Mouse (Mus musculus) thymus, postnatal 10 days (tissue): ENCODE results near the gene Hsd11b1.

Source experiments
- DNase-seq, 2 experiments: peaks; one replicate each; pipeline ENCODE4 v3.0.0; 2021; ENCODE audit warnings: low spot score in 2 of 2

The Hsd11b1 gene

DNA sequence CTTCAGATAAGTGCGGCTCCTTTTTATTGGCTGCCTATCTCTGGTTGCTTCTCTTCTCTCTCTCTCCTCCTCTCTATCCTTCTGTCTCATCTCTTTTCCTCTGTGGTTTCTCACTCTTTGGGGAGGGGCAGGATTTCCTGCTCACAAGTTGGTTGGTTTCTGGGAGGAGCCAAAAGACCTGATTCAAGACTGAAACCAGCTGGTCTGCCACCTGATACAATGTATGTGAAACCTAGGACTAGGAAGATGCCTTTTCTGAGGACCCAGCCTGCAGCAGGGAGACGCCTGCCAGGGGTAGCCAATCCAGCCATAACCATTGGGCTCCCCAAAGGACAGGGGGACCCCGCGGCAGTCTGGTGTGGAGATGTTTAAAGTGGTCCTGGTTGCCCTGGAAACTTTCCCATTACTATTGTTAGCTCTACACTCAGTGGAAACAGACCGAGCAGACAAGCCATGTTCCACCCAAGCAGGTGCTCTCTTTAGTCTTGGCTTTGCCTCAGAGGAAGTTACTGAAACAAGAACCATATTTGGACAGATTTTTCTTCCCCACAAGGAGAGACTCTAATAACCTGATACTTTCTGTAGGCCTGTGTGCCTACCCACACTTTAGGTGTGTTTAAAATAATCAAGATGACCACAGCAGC, at the start of gene Hsd11b1:
TSS of gene Hsd11b1 (minus strand) at position 121 of the 644 bp plus-strand sequence.
- peak; percentile 78 to 82 for DNase-seq

DNA sequence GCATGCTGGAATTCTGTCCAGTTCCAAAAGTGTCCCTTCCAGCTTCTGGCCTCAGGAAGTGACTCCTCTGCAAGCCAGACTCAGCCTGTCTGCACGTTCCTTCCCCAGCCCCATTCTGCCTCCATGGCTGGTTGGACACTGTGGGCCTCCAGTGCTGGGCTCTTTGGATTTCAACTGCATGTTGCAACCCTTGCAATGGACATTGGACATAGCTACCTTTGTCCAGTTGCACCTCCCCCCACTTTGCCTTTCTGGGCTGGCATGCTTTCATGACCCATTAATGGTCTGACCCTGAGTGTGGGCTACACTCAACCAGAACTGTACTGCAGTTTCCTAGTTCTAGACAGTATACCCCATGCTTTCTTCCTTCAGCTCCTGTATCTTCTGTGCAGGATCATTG, 47.7 kb upstream of the Hsd11b1 start:
- DNase-seq: no peak

DNA sequence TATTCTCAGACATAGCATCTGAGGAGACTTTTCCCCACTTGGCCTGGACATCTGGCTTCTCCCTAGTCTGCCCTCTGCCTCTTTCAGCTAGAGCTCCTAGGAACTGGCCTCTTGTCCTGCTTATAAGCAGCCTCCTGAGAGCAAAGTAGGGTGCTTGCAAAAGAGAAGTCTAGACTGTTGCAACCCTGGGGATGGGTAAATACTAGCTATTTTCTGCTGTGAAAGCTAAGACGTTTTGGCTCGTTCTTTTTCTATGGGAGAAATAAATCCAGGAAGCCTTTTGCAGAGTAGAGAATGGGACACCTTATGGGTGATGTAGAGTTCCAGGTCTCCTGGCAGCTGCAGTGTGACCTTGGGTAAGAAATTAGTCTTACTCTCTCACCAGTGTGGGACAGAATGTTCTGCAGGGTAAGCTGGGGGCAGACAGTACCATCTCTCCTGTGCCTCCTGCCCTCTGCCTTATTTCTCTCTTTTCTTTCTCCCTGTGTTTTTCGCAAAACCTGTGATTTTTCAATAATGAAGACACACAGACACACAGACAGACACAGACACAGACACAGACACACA, 46.7 kb upstream of the Hsd11b1 start:
- no peak for DNase-seq

DNA sequence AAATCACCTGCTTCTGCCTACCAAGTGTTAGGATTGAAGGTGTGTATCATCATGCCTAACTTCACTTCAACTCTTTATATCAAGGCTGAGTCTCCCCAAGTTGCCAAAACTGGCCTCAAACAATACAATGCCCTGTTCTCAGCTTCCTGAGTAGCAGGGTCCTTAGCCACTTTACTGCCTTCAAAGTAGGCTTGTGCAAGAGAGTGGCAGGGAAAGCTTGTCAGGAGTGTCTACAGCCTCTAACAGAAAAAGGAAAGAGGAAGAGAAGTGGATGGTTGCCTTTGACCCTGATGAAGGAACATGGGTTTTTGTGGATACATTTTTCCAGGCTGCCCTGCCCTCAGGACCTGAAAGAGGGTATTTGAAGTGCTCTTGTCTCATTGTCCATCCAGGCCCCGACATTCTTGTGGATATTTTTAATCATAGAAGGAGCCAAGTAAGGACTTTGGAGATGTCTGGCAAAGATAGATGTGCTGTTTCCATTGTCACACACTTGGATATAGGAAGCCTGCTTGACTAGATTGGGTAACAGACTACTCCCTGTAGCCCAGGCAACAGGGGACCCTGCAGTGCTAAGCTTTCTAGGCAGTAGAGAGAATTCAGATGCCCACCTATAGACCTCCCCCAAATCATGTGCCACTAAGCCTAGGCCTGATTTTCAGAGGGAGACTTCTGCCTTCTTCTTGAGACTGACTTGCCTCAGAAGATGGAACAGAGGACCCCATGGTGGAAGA, 46.1 kb upstream of the Hsd11b1 start:
- no peak for DNase-seq

DNA sequence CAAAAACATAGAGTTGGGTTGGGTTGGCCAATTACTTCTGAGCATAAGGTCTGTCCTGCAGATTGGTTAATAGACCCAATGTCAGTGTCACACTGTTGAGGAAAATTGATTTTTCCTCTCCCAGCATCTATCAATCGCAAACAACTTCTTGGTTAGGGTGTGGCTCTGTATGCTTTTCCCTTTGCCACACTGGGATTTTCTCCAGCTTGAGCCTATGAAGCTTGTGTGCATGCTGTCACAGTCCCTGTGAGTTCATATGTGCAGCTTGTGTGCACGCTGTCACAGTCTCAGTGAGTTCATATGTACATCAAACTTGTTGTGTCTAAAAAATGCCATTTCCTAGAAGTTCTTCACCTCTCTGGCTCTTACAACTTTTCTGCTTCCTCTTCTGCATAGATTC, 43.0 kb upstream of the Hsd11b1 start:
- DNase-seq: no peak

DNA sequence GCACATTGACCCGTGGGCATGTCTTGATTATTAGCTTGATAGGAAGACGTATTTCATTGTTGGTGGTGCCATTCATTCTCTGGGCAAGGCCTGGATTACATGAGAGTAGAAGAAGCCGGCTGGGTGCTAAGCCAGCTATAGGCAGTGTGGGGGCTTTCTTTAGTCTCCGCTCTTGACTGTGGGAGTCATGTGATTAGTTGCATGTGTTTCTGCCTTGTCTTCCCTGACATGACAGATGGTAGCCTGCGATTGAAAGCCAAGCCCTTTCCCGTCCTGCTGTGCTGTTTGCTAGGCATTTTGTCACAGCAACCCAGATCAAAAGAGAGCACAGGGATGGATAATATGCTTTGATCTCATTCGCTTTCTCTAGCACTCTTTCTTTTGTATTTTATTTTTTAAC, 41.5 kb upstream of the Hsd11b1 start:
- DNase-seq: no peak

DNA sequence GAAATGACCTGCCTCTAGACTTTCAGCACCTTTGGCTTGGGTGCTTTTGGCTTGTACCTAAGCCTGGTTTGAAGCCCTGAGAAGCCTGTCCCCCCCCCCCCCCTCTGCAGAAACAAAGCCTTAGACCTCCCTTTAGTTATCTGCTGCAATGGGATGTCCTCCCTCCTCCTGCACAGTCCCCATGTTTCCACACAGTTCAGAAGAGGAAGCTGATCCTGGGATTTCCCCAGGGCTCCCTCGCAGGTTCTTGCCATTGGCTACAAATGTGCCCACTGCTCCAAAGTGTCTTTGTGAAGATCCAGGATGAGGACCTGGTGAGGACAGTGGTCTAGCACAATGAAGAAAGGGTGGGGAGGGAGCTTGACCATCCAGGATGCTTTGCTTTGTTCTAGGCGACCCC, 39.2 kb upstream of the Hsd11b1 start:
- DNase-seq: no peak

DNA sequence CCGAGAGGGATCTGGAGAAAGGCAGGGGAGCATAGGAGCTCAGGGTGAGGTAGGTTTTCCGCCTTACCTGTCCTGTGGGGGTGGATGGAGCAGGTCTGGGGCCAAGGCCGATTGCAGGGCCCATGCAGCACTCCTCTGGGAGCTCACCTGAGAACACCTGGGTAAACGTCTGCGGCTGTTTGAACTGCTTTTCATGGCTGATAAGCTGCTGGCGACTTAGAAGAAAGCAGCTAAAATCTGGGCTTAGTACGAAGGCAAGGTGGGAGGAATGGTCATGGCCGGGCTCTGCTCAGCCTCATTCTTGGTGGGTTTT, 38.2 kb upstream of the Hsd11b1 start:
- no peak for DNase-seq

DNA sequence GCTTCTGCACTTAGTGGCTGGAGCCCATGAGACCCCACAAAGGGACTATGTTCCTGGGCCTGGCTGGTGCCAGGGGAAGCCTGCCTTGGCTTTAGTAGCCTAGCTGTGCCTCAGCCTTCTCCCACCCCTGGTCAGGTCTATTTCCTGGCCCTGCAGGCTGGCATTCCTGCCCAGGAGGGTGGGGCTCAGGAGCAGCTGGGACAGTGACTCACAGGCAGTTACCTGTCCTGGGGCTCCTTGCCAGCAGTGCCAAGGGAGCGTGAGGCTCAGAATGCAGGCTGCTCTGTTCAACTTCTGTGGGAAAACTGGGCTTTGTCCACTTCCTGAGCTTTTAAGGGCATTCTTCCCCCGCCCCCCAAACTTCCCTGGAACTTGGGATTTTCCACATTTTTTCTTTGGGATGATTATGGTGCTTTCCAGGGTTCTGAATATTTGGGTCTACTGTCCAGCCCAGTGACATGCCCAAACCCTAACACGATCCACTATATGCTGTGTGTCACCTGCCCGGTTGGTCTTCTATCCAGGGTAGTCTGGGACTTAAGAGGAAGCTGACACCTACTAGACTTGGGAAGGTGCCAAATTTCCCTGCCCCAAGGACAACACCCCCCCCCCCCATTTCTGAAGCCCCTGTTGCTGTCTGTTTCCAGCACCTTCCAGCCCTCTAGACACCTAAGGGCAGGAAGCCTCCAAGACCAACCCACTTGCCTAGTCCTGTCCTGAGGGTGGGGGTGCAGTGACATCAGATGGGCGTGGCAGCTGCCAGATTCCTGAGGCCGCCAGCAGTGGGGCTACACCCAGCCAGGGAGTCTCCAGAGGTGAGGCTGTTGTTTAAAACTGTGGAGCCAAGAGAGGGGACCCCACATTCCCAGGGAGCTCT, 37.6 kb upstream of the Hsd11b1 start:
- DNase-seq: no peak

DNA sequence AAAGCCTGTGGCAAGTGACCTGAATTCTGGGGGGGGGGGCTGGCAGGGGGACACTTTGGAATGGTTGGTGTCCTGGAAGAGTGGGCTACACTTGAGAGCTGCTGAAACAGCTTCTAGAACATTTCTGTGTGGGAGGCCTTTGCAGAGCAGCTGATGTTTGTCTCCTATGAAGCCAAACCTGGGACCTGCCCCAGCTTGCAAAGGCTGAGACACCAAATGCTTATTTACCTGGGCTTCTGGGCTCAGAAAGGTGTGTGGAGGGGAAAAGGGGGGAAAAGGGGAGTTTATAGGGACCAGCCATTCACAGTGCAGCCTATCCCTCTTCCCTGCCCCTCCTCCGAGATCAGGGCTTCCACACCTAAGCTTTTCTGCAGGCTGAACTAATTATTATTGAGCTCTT, 36.1 kb upstream of the Hsd11b1 start:
- DNase-seq: no peak

DNA sequence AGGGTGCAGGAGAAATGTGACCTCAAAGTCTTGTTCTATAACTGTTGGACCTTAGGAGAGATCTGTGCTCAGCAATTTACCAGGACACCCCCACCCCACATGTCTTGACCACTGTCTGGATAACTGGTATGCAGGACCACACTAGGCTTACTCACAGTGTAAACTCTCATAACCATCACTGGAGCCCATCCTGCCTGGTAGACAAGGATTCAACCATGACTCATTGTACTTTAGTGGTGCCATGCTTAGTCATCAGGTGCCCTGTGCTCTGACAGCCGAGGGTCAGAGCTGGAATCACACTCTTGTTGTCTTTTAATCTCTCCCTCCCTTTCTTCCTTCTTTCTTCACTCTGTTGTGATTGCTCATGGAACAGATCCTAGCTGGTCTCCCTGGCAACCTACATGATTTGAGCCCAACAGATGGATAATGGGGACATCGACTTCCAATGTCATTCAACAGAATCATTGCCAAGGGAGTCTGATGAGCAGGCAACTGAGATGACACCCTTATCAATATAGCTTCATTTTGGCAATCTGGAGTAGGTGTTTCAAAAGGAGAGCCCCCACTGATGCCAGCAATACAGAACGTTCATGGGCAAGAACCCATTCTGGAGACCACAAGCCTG, 34.4 kb upstream of the Hsd11b1 start:
- no peak for DNase-seq

DNA sequence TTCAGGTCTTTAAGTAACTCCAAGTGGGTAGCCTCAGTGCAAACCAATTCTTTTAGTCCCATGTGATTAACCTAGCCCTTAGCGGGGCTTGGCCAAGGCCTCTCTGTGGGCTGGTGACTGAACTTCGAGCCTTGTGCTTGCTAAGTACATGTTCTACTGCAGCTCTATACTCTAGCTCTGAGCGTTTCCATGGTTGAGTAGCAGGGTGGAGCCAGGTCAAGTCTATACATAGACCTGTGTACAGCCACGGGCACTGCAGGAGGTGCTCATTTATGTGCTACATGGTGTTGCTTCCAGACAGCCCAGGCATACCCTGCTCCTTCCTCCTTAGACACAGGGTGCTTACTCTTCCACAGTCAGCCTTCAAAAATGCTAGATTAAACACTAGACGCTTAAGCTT, 32.0 kb upstream of the Hsd11b1 start:
- DNase-seq: no peak

DNA sequence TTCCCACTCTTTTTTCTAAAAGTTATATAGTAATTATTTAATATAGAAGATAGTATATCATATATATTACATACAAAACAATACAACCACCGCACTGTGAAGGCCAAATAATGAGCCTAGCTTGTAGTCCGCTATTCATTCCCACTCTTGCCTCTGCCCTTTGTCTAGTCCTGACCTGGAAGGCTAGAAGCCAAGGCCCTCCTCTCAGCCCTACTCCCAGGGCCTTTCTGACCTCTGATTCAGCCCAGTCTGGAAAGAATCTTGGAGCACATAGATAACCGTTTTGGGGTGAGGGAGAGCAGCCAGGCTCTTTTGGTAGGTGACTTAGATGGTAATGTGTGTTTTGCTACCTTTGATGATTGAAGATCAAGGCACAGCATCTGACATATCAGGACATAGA, 30.1 kb upstream of the Hsd11b1 start:
- DNase-seq: no peak

DNA sequence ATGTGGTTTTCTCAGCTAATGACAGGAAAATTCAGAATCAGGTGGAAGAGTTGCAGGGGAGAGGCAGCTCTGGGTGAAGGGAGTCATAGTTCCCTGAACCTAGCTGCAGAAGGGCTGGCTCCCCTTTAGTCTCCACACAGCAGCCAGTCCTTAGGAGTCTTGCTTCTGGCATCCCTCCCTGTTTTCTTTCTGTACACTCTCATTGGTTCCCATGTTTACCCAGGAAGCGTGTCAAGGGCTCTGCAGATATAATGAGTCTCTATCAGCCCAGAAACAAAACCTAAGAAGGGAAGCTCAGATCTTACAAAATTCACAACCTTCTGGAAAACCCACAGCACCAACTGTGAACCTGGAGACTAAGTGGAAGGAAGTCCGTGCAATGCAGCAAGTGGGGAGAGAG, 29.2 kb upstream of the Hsd11b1 start:
- no peak for DNase-seq

DNA sequence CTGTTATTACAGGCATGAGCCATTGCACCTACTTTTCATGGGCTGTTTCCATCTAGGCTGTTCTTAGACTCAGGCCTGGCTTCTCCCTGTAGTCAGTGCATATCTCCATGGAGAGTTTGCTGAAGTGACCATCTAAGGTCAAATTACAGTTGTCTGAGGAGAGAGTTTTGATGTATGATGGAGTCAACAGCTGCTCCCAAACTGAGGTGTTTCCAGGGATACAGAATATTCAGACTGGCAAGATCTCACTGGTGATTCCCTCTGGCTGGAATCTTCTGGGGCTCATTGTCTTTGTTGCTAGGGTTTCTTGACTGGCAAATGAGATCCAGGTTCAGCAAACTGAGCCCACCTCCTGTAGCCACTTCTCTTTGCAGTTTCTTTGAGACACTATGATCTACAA, 26.8 kb upstream of the Hsd11b1 start:
- DNase-seq: no peak

DNA sequence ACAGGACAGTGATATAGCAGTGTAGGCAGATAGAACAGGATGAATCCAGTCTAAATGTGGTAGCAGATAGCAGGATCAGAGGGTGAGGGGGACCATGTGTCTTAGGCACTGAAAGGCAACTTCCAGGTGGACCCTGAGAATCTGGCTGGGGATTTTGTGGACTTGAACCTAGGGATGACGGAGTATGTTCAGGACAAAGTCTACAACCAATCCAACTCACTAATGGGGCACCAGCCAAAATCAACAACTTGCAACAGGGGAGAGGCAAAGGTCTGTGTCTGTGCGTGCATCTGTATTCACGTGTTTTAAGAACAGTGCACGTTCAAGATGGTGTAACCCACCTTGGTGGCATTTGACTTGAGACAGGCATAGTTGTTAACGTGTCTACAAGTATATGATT, 26.0 kb upstream of the Hsd11b1 start:
- no peak for DNase-seq

DNA sequence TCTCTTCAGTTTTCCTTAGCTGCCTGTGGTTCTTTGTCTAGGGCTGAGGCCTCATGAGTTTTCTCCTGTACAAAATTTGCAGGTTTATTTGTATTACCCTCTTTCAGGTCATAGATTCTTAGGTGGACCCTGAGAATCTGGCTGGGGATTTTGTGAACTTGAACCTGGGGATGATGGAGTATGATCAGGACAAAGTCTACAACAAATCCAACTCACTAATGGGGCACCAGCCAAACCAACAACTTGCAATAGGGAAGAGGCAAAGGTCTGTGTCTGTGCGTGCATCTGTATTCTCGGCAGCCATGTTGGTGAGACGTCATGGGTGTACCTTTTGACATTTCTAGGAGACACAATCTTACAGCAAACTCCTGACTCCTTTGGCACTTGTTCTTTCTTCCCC, 25.2 kb upstream of the Hsd11b1 start:
- no peak for DNase-seq

DNA sequence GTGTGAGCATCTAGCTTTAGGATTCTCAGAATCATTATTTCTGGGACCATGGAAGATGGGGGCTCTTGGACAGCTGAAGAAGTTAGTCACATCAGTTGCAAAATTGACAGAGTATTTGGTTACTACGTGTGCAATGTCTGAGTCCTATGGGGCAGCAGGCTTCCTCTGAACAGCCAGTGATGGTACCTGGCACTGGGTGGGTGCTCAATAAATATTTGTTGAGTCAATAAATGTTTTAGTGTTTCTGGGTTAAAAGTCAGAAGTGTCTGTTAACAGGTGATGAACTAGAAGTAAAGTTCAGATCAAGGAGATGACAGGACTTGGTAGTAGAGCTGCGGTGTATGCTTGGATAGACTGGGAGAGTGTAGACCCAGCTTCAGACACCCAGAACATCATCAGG, 23.7 kb upstream of the Hsd11b1 start:
- no peak for DNase-seq

DNA sequence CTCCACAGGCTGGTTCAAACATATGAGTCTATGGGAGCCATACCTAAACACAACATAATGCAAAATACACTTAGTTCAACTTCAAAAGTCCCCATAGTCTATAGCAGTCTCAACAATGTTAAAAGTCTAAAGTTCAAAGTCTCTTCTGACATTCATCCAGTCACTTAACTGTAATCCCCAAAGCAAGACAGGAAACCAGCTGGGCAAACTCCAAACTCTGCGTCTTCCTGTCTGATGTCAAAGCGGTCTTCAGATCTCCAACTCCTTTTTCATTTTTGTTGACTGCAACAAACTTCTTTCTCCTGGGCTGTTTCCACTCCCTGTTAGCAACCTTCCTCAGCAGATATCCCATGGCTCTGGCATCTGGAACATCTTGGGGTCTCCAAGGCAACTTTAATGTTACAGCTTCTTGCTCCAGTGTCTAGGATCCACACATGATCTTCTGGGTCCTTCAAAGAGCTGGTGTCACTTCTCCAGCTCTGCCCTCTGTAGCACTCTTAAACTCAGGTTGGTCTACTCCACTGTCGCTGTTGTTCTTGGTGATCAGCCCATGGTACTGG, 22.0 kb upstream of the Hsd11b1 start:
- DNase-seq: peak; percentile 41 to 44

DNA sequence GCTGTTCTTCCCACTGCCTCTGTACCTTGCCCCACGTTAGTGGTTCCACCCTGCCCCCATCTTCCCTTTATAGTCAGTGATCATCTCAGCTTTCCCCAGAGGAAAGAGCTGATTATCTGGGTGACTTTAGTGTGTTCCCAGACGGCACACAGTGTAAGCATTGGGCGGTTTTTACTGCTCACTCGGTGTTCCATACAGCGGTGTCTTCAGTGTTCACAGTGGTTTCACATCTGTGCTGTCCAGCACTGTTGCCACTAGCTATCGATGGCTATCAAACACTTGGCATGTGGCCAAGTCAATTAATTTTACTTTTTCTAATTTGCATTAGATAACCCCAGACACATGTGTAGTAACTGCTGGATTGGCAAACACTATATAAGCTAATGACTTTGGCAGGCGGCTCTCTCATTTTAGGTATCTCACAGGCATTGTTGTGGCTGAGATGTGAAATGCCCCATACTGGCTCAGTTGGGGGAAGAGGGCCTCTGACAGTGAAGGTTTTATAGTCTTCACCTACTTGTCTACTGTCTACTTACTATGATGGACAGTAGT, 20.4 kb upstream of the Hsd11b1 start:
- DNase-seq: no peak

DNA sequence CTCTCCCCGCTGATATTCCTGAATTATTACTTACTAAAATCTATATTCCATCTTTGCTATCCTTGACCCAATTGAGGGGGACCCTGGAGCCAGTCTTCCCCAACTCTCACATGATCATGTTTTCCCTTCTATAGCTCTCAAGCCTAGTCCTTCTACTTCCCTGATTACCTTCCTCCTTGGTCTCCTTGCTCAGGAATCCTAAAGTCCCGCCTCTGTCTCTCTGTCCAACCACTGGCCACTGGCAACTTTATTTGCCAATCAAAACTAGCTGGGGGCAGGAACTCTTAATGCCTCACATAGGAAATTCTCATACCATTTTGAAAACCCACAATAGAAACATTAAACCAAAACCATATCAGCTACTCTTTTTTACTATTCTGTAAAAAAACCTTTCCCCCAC, 17.5 kb upstream of the Hsd11b1 start:
- DNase-seq: no peak

DNA sequence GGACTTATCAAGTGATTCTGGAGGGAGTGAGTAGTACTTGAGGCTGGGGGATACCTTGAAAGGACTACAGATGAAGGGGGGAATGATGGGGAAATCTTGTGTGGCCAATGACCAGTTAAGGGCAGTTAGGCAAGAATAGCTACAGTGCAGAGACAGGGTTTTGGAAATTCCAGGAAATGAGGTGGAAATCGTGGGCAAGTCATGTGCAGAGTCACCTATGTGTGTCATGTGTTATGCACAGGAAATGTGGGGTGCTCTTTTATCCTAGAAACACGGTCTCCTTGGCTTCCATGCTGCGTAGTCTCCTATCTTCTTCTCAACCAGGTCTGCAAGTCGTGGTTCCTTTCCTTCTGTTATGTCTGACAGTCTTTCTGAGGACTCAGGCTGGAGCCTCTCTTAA, 15.6 kb upstream of the Hsd11b1 start:
- DNase-seq: no peak
